Mouse (Mus musculus): ENCODE measurements at regions not wholly inside any gene's neighbourhood (a gene's known extent, or its start where the extent isn't known, plus 50 kb on each side); places are given as distances from the start of the nearest gene placed in this dataset.

GRCm38 (mm10) chr8:23504704-23505103, 1093.5 kb downstream of the Mrps31 start:
- DNase-seq, result peak; percentile 57

DNA sequence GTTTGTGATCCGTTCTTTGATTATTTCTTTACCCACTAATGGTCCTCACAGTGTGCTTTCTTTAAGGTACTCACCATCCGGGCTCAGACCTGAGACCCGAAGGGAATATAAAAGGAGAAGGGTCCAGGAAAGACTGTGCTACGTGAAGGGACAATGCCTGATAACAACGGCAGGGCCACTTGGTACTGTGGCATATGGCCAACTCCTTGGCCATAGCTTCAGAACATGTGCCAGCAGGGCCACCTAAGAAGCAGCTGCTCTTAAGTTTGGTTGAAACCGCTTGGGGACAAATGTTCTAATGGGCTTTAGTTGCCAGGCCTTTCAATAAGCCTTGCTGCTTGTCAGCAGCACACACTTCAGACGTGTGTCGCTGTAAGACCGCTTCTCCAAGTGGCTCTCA, 1094.1 kb downstream of the Mrps31 start:
- no peak for DNase-seq

DNA sequence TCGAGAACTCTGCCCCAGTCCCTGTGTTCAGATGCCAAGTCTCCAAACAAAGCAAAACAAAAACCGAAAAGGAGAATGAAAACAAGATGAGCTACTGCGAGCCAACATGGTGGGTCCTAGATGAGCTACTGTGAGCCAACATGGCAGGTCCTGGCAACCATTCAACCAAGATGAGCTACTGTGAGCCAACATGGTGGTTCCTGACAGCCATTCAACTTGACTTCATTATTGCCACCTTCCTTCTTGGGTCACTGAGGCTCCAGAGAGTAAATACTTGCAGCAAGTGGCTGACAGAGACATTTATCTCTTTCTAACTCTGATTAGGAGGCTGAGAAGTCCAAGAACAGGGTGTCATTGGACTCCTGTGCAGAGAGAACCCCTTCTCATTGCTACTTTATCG, 1094.8 kb downstream of the Mrps31 start:
- DNase-seq, result no peak

- no peak for DNase-seq
These were observed 1096.5 kb downstream of the Mrps31 start for GRCm38 (mm10) chr8:23507661-23508060.

DNA sequence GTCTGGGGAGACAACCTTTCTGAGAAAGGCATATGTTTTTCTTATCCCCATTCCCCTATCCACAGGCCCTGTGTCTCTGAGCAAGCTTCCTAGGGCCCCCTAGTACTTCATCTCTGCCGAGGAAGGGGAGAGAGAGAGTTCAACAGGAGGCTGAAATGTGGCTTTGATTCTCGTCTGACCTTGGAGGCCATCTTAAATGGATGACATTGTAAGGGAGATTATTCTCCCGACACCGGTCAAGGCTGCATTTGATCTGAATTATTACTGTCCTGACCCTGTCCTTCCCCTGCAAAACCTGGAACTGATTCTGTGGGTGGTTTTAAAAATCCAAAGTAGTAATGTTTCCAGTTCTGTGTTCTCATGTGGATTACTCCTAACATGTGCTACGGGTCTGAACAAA, 1098.9 kb downstream of the Mrps31 start:
- no peak for DNase-seq

GRCm38 (mm10) chr8:23510561-23510960, 1099.4 kb downstream of the Mrps31 start:
- DNase-seq, result no peak

- DNase-seq, result no peak
These were observed 1100.1 kb downstream of the Mrps31 start for GRCm38 (mm10) chr8:23511264-23511663.

- no peak for DNase-seq
These were observed 1100.6 kb downstream of the Mrps31 start for GRCm38 (mm10) chr8:23511792-23512191.

DNA sequence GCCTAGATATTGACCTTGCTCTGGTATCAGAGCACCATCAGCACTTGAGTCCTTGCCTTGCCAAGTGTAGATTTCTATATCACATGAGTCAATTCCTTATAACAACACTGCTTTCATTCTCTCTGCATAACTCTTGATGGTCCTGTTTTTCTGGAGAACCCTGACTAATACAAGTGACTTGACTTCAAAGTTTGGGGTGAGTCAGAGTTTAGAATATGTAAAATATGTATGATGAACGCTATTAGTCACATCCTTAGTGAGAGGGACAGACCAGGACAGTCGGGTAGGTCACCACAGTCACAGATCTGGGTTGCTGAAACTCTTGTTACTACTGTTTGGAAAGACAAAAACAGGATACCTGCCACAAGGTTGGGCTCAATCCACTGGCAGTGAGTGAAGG, 1105.3 kb downstream of the Mrps31 start:
- no peak for DNase-seq

- DNase-seq, result peak; percentile 53
These were observed 1120.5 kb downstream of the Mrps31 start for GRCm38 (mm10) chr8:23531551-23532142.

DNA sequence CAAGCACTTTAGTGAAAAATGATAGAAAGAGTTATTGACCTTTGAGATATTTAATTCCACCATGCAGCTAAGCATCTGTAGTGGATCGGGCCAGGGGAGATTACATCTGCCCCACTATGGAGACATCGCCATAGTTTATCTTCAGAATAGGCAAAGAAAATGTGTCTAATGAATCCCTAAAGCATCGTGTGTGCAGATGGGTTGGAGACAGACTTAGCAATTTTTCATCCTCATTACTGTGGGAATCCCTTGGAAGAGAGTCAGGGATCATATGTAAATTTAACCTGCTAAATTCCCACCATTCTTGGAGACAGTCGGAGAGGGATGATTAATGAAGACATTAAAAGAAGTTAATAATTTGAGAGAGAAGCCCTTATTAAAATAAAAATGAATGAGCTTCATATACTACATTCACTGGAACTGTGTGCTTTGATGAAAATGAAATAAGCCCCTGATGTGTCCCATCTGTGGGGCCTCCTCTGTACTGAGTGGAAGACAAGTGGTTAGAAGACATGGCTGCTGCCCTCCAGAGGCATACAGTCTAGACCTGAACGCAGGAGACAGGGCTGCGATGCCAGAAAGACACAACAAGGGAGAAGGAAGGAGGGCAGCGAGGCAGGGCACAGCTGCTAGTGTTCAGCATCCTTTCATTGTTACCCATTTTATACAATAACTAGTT, 1126.7 kb downstream of the Mrps31 start:
- no peak for DNase-seq

DNA sequence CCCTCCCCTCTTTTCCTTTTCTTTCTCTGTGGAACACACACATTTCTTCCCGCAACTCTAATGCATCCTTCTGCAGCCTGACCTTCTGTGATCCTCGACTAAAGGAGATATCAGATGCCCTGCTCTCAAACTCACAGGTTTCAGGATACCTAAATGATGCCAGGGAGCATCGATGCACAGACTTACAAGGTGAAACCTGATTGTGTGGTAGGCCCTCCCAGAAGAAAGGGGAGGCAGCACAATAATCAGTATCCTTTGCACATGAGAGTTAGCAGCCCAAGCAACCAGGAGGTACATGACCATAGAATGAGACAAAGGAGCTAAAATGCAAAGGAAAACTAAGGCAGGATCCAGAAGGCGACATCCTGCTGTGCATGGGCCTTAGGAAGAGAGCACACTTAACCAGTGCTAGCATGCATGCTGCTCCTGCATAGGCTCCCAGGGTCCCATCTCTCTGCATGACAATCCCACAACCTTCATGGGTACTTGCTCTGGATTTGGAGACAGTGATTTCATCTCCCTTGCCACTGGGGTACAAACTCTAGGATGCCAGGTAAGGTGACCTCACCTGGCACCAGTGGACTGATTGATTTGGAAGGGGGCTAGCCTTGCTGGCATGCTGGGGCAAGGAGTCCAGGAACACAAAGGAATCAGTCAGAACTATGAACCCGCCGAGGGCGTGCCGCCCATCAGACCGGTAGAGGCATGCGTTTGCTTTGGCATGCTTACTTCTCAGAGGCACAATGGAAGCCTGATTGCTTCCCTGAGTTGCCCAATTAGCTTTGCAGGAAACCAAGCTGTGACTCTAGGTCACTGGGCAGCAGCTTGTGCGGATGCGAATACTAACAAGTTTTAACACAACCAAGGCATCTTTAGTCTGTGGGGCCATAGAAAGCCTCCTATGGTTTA, 1142.7 kb downstream of the Mrps31 start:
- DNase-seq, result no peak

GRCm38 (mm10) chr8:23560836-23561235, 1149.7 kb downstream of the Mrps31 start:
- DNase-seq, result no peak

DNA sequence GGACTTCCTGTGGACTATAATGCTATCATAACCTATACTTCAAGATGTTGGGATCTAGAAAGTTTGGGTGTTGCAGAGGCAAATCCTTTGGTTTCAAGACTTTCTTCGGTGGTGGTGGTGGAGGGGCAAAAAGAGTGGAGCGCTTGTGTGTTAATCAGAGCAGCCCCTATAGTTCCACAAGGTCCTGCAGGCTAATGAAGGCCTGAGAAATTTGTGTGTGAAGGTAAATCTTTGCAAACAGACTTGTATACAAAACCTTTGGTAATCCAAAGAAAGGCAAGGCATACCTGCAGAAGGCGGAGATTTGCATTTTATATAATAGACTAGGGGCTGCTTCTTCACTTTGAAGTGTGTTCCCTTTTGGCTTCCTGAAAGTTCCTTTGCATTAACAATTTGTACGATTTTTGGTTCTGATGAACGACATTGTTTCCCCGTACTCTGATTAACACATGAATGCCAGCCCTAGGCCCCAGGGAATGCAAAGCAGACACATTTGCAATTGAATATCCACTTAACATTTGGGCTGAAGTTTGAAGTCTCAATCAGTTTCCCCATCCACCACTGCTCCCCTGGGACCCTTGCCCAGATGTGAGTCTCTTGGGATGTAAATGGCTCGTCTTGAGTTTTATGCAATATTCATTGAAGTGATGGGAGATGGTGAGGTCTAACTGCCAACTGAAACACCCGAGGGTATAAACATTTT, 1150.7 kb downstream of the Mrps31 start:
- DNase-seq, result no peak

- no peak for DNase-seq
These were observed 1151.3 kb downstream of the Mrps31 start for GRCm38 (mm10) chr8:23562504-23562903.

DNA sequence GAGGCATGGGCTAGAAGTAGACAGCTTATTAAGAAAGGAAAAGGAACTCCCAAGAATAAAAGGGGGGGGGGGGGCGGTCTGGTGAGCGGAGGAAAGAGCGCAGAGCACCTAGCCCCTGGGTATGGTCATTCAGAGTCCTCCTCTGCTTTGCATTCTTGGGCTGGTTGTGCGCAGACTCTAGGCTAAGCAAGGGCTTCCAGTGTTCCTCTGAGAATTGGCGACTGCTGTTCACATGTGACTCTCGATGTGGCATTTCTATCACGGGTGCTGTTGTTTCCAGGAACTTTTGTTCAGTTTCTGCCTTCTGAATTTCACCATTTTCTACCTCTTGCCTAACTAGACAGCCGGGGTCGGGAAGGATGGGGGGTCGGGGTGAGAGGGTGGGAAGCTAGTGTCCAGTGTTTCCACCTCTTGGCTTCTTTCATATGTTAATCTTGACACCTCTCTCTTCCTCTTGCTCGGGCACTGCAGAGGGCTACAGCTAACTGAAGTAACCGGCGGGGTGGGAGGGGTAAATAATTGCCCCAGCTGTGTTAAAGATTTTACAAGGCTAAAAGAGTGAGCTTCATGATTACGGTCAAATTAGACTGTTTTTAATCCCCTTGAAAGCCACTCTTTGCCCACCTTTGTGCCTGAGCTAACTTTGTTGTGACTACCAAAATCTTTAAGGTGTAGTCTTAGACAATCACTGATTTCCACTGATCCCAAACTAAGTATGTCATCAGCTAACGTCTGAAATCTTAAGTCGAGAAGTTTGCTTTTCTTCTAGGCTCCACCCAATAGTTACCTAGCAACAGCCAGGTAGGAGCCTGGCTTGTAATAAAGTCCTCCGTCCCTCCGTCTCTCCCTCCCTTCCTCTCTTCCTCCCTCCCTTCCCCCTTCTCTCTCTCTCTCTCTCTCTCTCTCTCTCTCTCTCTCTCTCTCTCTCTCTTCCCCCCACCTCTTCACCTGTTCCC, 1152.2 kb downstream of the Mrps31 start:
- DNase-seq, result no peak

- no peak for DNase-seq
These were observed 1156.7 kb downstream of the Mrps31 start for GRCm38 (mm10) chr8:23567906-23568305.

DNA sequence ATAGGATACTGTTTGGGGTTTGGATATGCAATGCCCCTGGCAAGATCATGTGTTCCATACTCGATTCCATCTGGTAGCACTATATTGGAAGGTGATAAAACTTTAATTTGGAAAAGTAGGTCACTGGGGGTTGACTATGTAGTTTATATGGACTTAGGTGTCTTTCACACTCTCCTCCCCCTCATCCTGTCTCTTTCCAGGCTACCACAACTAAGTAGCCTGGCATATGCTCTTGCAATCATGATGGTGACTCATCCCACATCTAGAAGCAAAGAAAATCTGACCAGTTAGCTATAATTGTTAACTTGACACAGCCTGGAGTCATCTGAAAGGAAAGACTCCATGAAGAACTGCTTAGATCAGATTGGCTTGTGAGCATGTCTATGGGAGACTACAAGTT, 1154.3 kb downstream of the Adam3 start:
- DNase-seq, result no peak

DNA sequence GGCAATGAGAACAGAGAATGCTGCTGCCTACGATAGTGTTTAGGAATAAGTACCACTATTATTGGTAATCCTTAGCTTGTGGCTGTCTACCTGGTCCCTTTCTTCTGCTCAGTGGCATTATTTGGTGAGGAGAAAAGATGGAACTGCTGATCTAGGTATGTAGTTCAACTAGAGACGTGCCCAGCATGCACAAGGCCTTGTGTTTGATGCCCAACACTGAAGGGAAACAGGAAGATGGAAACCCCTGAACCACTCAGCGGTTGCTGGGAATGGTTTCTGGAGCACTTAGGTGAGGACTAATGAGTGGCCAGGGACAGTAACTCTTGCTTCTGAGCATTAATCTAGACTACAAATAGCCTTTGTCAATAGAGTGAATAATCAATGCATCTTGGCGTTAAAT, 1145.5 kb downstream of the Adam3 start:
- no peak for DNase-seq

DNA sequence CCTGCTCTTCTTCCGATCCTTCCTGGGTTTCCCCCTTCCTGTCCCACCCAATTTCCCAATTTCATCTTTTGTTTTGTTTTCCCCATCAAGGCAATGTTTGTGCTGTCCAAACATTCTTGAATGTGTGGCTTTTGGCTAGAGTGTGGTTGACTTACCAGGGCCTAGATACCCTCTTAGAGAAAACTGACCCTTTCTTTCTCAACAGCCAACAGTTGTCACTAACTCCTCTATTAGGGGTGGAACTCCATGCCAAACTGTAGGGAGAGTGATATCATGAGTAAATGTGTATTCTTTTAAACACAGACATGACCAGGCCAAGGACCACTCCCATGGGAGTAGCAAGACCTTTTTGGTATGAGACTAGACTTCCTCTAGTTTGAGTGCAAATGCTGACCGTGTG, 1145.0 kb downstream of the Adam3 start:
- DNase-seq, result no peak
